In the genomic region with DNA sequence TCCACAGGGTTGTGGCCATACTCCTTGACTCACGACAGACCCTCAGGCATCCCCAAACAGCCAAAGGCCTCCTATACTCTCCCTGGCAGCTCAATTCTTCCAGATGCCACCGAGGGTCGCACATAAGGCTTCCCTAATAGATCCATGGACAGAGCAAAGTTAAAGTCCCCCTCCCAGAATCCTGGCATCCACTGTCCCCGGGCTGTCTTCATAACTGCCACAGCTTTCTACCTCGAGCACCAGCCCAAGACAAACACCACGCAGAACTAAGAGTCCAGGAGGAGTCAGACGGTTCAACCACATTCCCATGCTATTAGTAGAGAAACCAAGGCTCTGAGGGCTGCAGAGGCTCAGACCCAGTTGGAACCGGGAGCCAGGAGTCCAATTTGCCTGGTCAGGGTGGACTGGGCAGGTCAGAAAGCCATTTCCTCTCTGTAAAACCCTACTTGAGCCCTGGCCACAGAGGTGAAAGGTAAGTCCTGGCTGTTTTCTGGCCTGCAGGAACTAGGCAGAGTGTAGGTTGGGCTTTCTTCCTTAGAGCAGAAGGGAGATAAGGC, we compare ENCODE assay signal across 10 mouse cellular contexts. TPM values are rescaled to one million over a fixed set of nuclear protein-coding genes. Genes with fewer than 3 reads are reported as not detected.
DNase-seq lines count a peak whose midpoint lies in the region; ATAC-seq and TF ChIP-seq lines count a peak whose summit lies in the region.
"Had no signal": no experiment of that assay in that cellular context is flagged by ENCODE, and none has a peak within 500 bp of the region (broad histone marks: within the 10 kb centered on the region; RNA-seq: fewer than 3 reads in every experiment).

No protein-coding gene starts in this region.

- H3K4me2 ChIP-seq in heart, embryonic 15.5 days = no peak overlapping the region
- H3K4me2 ChIP-seq in lung, embryonic 15.5 days = 0 out of 2 replicates have a peak overlapping the region, but pooled peaks have one; percentile 2
- peak overlapping the region; percentile 32; the same call in 1 of the 2 replicates for H3K4me2 ChIP-seq in embryonic facial prominence, embryonic 14.5 days (ENCODE audit: low read depth, low read length)
- H3K4me2 ChIP-seq in stomach, embryonic 14.5 days (replicated peaks; ENCODE audit: low read depth, low read length) = peak overlapping the region; percentile 14; the same call in 1 of the 2 replicates
- no peak overlapping the region for H3K4me2 ChIP-seq in forebrain, postnatal 0 days (ENCODE audit: low read depth)

- H3K36me3 ChIP-seq in heart, embryonic 15.5 days = peaks cover 4% of the 10 kb centered on the region; the same call in 1 of the 2 replicates
- H3K36me3 ChIP-seq in lung, embryonic 15.5 days = 0 out of 2 replicates have a peak, but pooled peaks cover 3% of the 10 kb centered on the region
- H3K36me3 ChIP-seq in embryonic facial prominence, embryonic 14.5 days (ENCODE audit: control insufficient read depth, insufficient read depth, low read length) = peaks cover 8% of the 10 kb centered on the region
- H3K36me3 ChIP-seq in stomach, embryonic 14.5 days (ENCODE audit: control insufficient read depth, insufficient read depth, low read length) = peaks cover 1% of the 10 kb centered on the region; the same call in 1 of the 2 replicates
- H3K36me3 ChIP-seq in forebrain, postnatal 0 days (ENCODE audit: insufficient read depth) = no peaks in the 10 kb centered on the region

- DNase-seq in heart, postnatal 25 days (ENCODE audit: low spot score) = no peak
- no peak for DNase-seq in lung, postnatal 10 days
- no peak for DNase-seq in embryonic facial prominence, embryonic 14.5 days (ENCODE audit: low spot score)
- no peak for DNase-seq in left cerebral cortex, postnatal 25 days (ENCODE audit: low spot score in 2 of 2)
- no peak for DNase-seq in forebrain, postnatal 0 days
- DNase-seq: cerebellum, adult 18-20 months; gastrocnemius, postnatal 14 days had no signal

- no peaks in the 10 kb centered on the region for H3K9me3 ChIP-seq in heart, embryonic 15.5 days (replicated peaks)
- no peaks in the 10 kb centered on the region for H3K9me3 ChIP-seq in lung, embryonic 15.5 days
- H3K9me3 ChIP-seq in embryonic facial prominence, embryonic 14.5 days (ENCODE audit: control insufficient read depth, low read length) = no peaks in the 10 kb centered on the region
- no peaks in the 10 kb centered on the region for H3K9me3 ChIP-seq in stomach, embryonic 14.5 days (ENCODE audit: control insufficient read depth, low read depth, low read length)
- no peaks in the 10 kb centered on the region for H3K9me3 ChIP-seq in forebrain, postnatal 0 days (ENCODE audit: low read length)

- H3K27me3 ChIP-seq in heart, embryonic 15.5 days = no peaks in the 10 kb centered on the region
- H3K27me3 ChIP-seq in lung, embryonic 15.5 days = no peaks in the 10 kb centered on the region
- H3K27me3 ChIP-seq in embryonic facial prominence, embryonic 14.5 days (replicated peaks; ENCODE audit: control insufficient read depth, insufficient read depth, low read length) = no peaks in the 10 kb centered on the region
- no peaks in the 10 kb centered on the region for H3K27me3 ChIP-seq in stomach, embryonic 14.5 days (ENCODE audit: control insufficient read depth, insufficient read depth, low read length)
- H3K27me3 ChIP-seq in forebrain, postnatal 0 days (ENCODE audit: insufficient read depth, low read length) = no peaks in the 10 kb centered on the region

- peak overlapping the region; percentile 38 for H3K27ac ChIP-seq in heart, embryonic 15.5 days
- peak overlapping the region; percentile 53; the same call in 1 of the 2 replicates for H3K27ac ChIP-seq in lung, embryonic 15.5 days
- H3K27ac ChIP-seq in embryonic facial prominence, embryonic 14.5 days (replicated peaks; ENCODE audit: low read depth, low read length) = peak overlapping the region; percentile 76
- H3K27ac ChIP-seq in stomach, embryonic 14.5 days (ENCODE audit: low read length) = peak overlapping the region; percentile 66
- no peak overlapping the region for H3K27ac ChIP-seq in forebrain, postnatal 0 days (ENCODE audit: low read depth, low read length)

- no peak for ATAC-seq in heart, embryonic 15.5 days (replicated peaks; ENCODE audit: insufficient number of reproducible peaks, insufficient read depth, low FRiP score, low read depth)
- no peak for ATAC-seq in lung, embryonic 15.5 days (ENCODE audit: borderline replicate concordance, extremely low read depth, low FRiP score, low TSS enrichment)
- no peak for ATAC-seq in embryonic facial prominence, embryonic 14.5 days (ENCODE audit: low read depth)
- ATAC-seq in stomach, embryonic 14.5 days (ENCODE audit: insufficient number of reproducible peaks, insufficient read depth, low FRiP score, low read depth) = no peak
- no peak for ATAC-seq in forebrain, postnatal 0 days

- TF ChIP-seq CTCF in forebrain, postnatal 0 days (IDR thresholded peaks at IDR 0.05; ENCODE audit: low read depth) = no peak

- WGBS in heart, embryonic 15.5 days = 52% methylated on average over 8 of the region's 8 CpGs
- 50% methylated on average over 8 of the region's 8 CpGs for WGBS in lung, embryonic 15.5 days
- WGBS in embryonic facial prominence, embryonic 14.5 days = 35% methylated on average over 8 of the region's 8 CpGs
- 52% methylated on average over 8 of the region's 8 CpGs for WGBS in stomach, embryonic 14.5 days
- 73% methylated on average over 8 of the region's 8 CpGs for WGBS in forebrain, postnatal 0 days

- peaks cover 87% of the 10 kb centered on the region for H3K4me1 ChIP-seq in heart, embryonic 15.5 days (replicated peaks)
- peaks cover 48% of the 10 kb centered on the region for H3K4me1 ChIP-seq in lung, embryonic 15.5 days
- peaks cover 65% of the 10 kb centered on the region for H3K4me1 ChIP-seq in embryonic facial prominence, embryonic 14.5 days (ENCODE audit: control insufficient read depth, insufficient read depth, low read length)
- peaks cover 62% of the 10 kb centered on the region for H3K4me1 ChIP-seq in stomach, embryonic 14.5 days (ENCODE audit: control insufficient read depth, insufficient read depth, low read length)
- no peaks in the 10 kb centered on the region for H3K4me1 ChIP-seq in forebrain, postnatal 0 days (ENCODE audit: insufficient read depth)

- no peak overlapping the region for H3K4me3 ChIP-seq in heart, embryonic 15.5 days
- no peak overlapping the region for H3K4me3 ChIP-seq in lung, embryonic 15.5 days
- H3K4me3 ChIP-seq in embryonic facial prominence, embryonic 14.5 days (ENCODE audit: low read depth, low read length) = no peak overlapping the region
- H3K4me3 ChIP-seq in stomach, embryonic 14.5 days (ENCODE audit: low read depth, low read length) = no peak overlapping the region
- no peak overlapping the region for H3K4me3 ChIP-seq in forebrain, postnatal 0 days (ENCODE audit: low read depth, low read length)

- intact Hi-C loops in heart, postnatal 25 days (cut with DNase I) = no loop called here
- intact Hi-C loops in left cerebral cortex, postnatal 25 days (cut with DNase I) = no loop called here

- peak overlapping the region; percentile 13; the same call in 1 of the 2 replicates for H3K9ac ChIP-seq in heart, embryonic 15.5 days
- H3K9ac ChIP-seq in lung, embryonic 15.5 days = no peak overlapping the region
- H3K9ac ChIP-seq in embryonic facial prominence, embryonic 14.5 days (ENCODE audit: low read depth, low read length) = peak overlapping the region; percentile 3; the same call in 1 of the 2 replicates
- 0 out of 2 replicates have a peak overlapping the region, but pooled peaks have one; percentile 1 for H3K9ac ChIP-seq in stomach, embryonic 14.5 days (replicated peaks; ENCODE audit: low read depth, low read length)
- no peak overlapping the region for H3K9ac ChIP-seq in forebrain, postnatal 0 days

RNA-seq across cellular contexts. Expression of a gene that starts 8.8 kb away (rescaled TPM):
- 22.4 and 26.8 TPM in 2 replicates for polyA plus RNA-seq in heart, embryonic 15.5 days (2015; fragmentation: Nextera tagmentation; extraction: Ambion mirVana)
- 10 to 100 TPM; 33.3 to 35.7 TPM for total RNA-seq in heart, postnatal 25 days (2021)
- 21.4 and 22.4 TPM in 2 replicates for polyA plus RNA-seq in lung, embryonic 15.5 days (2015; fragmentation: Nextera tagmentation; extraction: Ambion mirVana)
- polyA plus RNA-seq in embryonic facial prominence, embryonic 14.5 days (2014; fragmentation: Nextera tagmentation; extraction: Ambion mirVana) = 45.6 and 48.1 TPM in 2 replicates
- polyA plus RNA-seq in stomach, embryonic 14.5 days (2014; fragmentation: Nextera tagmentation; extraction: Ambion mirVana) = 29.5 and 32.4 TPM in 2 replicates
- total RNA-seq in left cerebral cortex, postnatal 25 days (2021) = 10 to 100 TPM; 45.7 to 51.3 TPM
- 25.4 and 28.7 TPM in 2 replicates for total RNA-seq in forebrain, postnatal 0 days (2014; rRNA removed)
- 11.1 and 14.7 TPM in 2 replicates for polyA plus RNA-seq in forebrain, postnatal 0 days (2015; fragmentation: Nextera tagmentation; extraction: Ambion mirVana)

Comparison
In these comparisons a context has a peak if more than half of its experiments do, and no peak if none do; other contexts are left out.
1. H3K4me2 ChIP-seq: peak in lung, embryonic 15.5 days (single experiment), embryonic facial prominence, embryonic 14.5 days (single experiment) and stomach, embryonic 14.5 days (single experiment); none in heart, embryonic 15.5 days (single experiment) and forebrain, postnatal 0 days (single experiment).
2. H3K9ac ChIP-seq: peak in heart, embryonic 15.5 days (single experiment), embryonic facial prominence, embryonic 14.5 days (single experiment) and stomach, embryonic 14.5 days (single experiment); none in lung, embryonic 15.5 days (single experiment) and forebrain, postnatal 0 days (single experiment).